Mouse (Mus musculus) telencephalon, adult 2 months (tissue): ENCODE data around the gene Sepsecs.

Source experiments
- DNase-seq: peaks from one replicate; pipeline ENCODE4 v3.0.0-alpha.2; 2011; ENCODE audit warnings: low read depth, low spot score

Gene Sepsecs

DNA sequence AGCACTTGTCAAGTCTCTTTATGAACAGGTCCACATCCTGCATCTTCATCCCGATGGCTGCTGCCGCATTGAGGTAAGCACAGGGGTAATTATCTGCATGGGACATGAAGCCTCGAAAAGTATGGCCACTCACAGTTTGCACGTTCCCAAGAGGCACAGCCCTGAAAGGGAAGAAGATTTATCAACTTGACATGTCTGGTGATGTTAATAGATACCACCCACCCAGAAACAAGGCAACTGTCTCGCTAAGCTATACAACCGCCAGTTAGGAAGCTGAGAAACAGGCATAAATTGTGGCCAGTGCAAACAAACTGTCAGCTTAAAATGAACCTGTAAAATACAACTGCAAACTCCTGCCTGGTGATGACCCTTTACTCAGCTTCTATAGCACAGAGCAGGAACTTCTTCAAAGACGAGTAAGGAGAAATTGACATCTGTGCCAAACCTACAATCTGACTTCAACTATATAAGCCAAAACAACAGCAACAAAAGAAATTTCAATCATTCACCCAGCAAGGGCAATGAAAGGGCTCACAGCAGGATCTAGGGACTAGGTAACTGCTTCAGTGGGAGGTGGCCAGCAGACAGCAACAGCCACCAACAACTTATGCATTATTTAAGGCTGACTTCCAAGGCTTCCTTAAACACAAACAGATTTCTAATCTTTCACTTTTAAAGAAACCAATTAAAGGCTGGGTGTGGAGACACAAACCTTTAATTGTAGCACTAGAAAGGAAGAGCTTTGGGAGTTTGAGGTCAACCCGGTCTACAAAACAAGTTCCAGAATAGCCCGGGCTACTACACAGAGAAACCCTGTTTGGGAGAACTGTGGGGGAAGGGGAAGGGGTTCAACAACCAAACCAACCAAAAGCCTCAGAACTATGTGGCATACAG, 25.3 kb downstream of the Sepsecs start:
- DNase-seq: no peak

DNA sequence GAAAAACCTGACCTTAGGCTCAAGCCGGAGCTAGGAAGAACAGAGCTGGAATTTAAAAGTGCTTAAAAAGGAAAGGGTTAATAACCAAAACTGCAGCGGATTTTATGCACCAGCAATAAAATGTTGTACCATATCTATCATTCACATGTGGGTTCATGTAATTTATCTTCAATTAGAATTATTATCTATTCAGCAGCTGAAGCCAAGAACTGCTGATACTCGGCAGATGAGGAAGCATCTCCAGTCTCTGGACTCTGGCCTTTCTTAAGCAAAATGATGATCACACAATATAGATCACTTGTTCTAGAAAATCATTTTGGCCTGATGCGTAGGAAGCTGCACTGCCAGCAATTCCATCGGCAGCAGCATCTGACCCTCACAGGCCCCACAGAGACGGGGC, 27.8 kb downstream of the Sepsecs start:
- no peak for DNase-seq

DNA sequence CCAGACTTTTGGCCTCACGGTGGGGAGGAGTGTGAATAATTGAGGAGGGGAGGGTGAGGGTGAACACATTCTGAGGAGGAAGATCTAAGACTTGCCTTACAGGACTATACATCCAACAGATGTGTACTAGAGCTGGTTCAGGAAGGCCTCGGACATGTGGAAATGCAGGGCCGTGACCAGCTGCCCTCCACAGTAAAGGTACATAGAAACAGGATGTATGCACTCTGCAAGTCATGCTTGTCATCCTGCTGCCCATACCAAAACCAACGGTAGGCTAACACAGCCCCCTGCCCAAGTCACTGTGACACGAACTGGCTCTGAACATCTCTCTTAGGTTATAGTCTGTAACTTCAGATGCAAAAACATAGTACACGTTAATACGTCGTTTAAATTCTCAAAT, 30.6 kb downstream of the Sepsecs start:
- DNase-seq: no peak

DNA sequence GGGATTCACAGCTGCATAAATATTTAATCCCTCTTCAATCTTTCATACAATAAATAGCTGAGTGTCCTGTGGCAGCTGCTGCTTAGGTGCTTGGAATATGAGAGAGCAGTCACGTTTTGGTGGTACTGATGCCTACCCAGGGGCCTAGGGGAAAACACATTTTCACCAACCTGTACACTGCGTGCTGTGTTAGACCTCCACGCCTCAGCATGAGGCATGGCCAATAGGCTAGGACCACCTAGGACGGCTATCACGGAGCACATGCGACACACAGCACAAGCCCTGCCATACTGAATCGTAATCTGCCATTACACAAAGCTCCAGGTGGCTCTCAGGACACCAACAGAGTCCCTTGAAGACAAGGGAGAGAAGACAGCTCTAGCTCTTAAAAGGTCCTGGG, 31.5 kb downstream of the Sepsecs start:
- no peak for DNase-seq

DNA sequence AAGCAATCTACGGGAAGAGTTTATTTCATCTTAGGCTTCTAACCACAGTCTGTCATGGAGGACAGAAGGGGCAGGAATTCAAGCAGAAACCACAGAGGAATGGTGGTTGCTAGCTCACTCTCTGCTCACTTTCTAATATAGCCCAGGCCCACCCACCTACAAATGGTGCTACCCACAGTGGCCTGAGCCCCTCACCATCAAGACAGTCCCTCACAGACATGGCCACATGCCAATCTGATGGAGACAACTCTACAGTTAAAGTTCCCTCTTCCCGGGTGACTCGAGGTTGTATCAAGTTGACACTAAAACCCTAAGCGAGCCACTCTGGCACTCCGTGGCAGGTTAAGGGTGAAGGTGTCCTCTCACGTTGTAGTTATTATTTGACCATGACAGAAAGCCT, 32.6 kb downstream of the Sepsecs start:
- no peak for DNase-seq

DNA sequence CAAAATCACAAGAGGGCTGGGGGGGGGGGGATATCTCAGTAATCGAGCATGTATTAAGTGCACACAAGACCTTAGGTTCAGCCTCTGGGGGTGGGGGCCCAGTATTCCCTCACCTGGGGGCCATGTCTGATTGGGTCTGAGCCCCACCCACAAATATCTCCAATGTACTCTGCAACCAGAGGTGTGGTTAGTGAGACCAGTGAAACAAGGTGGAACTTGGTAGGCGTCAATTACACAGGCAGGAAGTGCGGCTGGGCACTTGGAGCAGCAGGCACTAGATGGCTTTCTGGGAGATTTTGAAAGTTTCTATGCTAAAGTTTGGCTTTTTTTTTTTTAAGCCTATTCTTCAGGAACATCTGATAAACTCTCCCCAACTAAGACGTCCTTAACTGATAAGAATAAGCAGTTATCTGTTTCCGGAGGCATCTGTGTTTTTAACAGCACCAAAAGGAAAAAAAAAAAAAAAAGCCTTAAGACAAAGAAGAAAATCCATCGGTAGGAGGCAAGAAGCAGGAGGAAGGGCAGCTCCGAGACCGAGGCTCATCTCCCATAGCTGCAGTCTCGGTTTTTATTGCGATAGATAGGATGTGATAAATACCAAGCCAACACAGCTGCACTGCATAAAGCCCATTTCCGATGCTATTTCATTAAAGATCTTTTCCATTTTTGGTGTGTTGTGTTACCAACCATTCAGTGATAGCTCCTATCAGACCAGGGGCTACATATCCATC, 33.3 kb downstream of the Sepsecs start:
- no peak for DNase-seq

DNA sequence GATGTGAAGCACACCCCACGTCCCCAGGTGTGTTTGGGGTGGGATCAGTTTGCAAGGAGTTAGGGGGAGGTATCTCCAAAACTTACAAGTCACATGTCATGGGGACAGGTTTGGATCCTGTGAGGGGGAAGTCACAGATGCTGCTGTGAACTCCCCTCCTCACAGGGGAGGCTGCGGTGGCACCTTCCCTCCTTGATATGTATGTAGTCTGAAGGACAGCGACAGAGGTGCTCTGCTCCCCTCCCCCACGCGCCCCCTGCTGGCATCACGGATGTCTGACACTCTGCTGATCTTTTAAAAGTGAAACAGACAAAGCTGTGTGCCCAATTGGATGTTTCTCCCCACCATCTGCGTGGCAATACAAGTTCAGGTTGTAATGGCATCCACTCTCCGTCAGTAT, 35.5 kb downstream of the Sepsecs start:
- no peak for DNase-seq

DNA sequence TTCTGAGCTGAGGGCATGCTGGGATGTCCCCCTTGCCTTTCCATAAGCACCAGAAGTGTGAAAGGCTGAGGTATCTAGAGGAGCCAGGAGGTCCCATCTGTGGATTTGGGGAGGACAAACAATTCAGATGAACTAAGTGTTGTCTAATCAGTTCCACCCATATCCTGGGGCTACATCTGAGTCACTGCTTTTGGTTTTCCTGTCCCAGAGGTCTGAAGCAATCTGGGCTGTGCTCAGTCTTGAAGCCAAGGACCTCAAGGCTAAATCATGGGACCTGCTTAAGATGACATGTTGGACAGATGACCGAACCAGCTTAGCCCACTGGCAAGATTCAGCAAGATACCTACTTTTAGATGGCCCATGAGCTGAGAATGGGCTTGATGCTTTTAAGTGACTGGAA, 39.0 kb downstream of the Sepsecs start:
- no peak for DNase-seq

DNA sequence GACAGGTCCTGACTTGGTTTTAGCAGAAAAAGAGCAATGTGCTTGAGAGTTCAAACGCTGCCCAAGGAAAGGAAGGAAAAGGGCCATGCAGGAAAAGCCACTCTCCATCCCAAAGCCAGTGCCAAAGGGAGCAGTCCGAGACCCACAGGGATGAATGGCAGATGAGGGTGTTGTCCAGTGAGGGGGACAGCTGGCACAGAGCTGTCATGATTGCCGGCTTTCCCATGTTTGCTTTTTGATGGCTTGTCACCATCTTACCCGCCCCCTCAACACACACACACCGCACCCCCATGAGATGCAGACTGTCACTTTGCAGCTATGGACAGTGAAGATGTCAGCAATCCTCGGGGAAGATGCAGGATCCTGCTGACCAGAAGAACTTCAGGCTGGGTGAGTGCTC, 40.3 kb downstream of the Sepsecs start:
- DNase-seq: no peak

DNA sequence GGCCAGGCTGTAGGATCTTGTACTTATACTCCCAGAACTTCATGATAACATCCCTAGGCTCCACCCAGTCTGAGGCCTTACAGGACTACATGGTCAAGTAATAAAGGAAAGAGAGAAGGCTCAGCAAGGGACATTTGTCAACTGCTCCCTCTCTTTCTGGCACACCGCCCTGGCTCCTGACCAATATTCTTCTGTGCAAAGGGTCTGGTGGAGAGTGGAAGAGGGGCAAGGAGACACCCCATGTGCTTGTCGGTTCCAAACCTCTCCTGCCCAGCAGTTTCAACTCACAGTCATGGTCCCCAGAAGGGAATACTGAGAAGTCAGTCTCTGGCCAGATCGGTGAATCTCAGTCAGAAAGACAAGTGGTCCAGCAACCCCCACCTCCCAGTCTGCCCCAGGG, 40.7 kb downstream of the Sepsecs start:
- DNase-seq: no peak

DNA sequence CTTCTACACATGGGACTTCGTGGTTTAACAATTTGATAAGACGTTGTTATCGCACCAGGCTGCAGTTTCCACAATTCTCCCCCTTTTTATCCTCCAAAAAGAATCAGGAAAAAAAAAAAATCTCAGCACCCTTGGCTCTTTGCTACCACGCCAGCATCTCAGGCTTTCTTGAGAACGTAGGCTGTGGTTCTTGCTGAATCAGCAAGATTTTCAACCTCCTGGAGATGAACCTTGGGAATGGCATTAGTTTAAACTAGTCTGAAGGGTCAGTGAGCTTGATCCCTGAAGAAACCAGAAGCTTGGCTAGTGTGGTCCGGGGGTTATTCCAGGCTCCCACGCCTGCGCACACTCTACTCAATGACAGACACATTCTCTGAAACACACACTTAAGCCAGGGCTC, 41.8 kb downstream of the Sepsecs start:
- no peak for DNase-seq

DNA sequence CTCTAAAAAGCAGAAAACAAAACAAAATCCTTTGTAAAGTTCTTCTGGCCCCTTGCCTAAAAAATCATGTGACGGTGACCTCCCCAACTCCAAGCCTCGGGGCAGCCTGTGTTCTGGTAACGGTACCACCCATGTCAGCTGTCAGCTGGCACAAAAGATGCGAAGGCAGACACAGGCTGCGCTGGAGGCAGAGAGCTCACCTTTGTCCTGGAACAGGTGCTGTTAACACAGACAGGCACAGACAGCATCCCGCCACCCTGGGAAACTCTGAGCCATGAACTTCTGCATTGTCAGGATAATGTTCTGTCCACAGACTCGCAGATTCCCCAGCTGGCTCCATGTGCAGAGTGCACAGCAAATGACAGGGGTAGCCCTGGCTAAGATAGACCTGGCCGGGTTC, 43.4 kb downstream of the Sepsecs start:
- no peak for DNase-seq

DNA sequence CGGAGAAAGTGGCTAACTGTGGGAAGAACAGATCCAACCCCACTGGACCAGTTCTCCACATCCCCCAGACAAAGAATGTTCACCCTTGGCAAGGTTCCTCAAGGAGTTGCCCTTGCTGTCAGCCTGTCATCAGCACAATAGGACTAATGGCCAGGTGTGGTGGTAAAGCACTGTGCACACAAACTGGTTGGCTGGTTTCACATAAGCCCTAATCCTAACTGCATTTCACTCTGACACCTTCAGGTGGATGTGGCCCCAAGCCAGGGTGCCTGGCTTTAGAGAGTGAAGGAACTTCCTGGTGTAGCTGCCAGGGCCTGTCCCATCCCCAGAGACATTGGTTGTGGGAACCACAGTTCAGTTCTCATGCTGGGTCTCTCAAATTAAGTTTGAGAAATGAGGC, 44.6 kb downstream of the Sepsecs start:
- no peak for DNase-seq

DNA sequence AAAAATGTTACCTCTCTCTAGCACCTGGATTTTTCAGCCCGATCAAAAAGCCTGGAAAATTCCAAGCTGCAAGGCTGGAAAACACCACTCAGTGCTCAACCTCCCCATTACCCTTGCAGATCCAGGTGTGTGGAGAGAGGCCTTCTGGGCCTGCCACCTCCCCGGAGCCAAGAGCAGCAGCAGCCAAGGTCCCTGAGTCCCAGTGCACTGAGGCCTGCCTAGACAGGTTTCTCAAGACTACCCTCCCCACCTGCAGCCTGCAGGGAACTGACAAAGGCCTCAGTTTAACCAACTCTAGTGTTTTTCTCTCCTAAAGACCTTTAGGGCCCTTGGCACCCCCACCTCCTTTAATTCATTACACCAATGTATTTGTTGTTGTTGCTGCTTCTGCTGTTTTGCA, 46.4 kb downstream of the Sepsecs start:
- DNase-seq: no peak

DNA sequence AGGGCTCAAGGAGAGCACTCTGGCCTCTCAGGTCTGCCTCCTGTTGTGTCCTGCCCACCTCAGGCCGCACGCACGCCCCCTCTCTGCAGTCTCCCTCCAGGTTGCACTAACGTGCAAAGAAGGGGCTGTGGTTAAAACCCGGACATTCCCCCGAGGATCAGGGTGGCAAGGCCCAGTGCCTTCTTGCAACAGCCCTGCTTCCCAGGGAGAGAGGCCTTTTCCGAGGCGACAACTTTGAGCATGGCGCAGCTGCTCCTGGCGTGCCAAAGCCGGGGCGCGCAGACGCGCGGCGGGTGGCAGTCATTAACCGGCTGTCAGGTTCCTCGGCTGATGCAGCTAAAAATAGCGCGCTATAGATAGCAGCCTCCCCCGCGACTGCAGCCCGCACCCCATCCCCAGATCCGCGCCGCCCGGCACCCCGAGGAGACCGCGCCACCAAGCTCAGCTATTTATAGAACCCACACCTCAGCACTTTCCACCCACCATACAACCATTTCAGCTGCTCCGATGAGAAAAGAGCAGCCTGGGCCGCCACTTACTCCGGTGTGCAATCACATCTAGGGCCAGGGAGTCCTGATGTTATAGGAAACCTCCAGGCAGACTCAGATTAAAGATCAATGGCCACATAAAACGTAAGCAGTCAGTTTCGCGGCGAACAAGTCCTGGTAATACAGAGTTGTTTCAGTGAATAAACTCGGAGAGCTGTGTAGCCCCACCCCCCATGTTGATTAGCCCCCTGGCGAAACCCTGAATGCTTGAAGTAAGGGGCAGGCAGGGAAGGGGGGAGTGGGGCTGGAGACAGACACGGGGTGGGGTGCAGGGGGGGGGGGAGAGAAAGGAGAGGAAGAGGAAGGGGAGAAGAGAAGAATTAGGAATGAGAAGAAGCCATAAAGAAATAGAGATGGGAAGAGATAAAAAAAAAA, 50.9 kb downstream of the Sepsecs start:
- peak; percentile 88 for DNase-seq

DNA sequence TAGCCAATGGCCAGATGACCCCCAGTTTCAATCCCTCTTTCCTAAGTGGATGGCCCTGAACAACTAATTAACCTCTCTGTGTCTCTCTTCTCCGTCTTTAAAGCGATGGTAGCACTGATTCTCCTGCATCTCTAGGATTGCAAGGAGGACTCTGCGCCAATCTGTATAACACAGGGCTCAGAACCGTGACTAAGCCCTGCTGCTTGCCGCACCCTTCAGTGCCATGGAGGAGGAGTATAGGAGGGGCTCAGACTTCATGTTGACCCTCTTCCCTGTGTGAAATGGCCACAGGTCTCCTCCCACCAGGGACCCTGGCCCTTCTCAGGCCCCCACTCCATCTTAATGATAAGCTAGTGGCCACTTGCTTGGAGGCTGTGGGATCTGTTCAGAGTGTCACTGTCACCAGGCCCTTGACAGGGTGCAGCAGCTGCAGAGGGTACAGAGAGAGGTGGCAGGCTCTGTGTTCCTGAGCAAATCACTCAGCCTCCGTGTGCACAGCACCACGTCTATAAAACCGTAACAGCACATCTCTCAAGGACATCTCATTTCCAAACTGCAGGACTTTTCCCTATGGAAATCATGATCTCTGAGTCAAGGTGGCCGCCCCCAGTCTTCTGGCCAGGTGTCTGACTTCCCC, 51.7 kb downstream of the Sepsecs start:
- no peak for DNase-seq

DNA sequence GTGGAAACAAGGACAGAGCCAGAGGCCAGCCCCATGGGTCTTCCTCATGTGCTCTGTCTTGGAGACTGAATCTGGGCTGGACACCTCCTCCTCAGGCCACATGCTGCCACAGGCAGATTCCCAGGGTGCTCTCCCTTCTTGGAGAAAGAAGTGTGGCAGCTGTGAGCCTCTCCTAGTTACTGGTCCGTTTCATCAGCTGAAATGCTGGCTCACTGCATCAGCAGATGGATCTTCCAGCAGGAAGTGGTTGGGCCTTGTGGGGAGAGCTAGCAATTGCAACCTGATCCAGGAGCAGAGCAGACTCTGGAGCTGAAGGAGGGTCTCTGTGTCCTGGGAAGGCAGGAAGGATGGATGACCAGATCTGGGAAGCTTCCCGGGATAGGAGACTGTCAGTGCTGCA, 53.0 kb downstream of the Sepsecs start:
- DNase-seq: peak; percentile 73

DNA sequence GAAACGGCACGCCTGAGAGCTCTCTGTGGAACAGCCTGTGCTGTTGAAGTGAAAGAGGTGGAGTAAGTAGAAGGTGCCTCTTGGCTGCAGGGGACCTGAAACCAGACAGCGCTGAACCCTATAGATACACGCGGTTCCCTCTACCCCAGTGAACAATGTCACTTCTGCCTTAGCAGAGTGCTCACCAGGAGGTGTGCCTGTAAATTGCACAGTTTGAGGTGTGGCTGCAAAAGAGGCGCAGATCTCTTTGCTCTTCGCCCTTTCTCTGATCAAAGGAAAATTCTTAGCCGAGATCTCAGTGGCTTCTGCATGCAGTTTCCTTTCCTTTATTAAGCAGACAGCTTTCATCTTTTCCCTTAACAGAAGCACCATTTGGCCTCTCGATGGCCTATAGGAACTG, 54.1 kb downstream of the Sepsecs start:
- DNase-seq: no peak

DNA sequence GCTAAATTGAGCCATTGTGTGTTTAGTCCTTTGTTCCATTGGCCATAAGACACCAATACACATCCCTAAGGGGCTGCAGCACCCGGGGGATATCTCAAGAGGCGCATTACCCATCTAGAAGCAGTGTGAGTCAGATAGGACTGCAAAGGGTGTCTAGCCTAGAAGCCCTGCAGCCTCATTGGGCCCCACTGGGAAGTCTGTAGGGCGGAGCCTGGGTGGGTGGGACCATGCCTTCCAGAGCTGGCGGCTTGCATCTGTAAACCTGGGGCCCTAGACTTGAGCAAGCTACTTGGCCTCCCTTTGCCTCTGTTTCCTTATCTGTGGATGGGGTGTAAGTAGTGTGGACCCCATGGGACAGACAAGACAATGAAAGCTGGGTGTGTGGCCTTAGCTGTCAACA, 54.8 kb downstream of the Sepsecs start:
- no peak for DNase-seq

DNA sequence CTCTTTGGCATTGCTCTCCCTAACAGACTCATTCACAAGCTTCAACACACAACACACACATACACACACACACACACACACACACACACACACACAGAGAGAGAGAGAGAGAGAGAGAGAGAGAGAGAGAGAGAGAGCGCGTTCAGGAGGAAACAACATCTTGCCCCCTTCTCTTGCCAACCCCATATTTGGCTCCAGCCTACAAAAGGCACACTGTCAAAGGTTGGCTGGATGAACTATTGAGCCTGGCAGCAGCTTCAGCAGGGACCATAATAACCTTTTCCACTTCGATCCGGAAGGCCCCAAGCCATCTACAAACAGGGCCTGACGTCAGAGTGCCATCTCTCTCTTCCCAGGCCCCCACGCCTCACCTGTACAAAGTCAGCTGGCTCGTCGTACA, 56.7 kb downstream of the Sepsecs start:
- no peak for DNase-seq

DNA sequence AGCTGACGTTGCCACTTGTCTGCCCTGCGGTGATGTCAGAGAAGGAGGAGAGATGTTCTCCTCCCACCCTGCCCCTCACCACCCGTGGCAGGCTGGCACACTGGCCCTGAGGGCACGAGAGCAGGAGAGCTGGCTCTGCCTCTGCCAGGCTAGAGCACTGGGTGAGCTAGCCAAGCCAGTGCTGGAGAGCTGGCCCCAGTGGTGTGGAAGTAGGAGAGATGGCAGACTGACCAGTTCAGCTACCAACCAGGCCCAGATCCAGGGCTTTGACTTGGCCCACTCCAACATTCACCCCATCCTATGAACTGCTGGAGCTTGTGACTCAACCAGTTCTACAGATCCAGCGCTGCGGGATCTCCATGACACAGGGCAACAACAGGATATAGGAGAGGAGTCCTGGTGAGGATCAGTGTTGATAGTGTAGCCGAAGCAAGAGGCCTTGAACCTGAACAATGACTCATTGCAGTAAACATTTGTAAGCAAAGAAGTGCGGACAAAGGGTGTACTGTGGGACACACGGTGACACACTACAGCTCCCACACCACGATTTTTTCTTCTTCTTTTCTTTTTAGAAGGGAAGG, 58.1 kb downstream of the Sepsecs start:
- no peak for DNase-seq
